Mouse (Mus musculus) macrophage (primary cell): Measurements from ENCODE around the gene Fam3c. TPM values are rescaled to one million over a fixed set of nuclear protein-coding genes. Genes with fewer than 3 reads are reported as not detected.

ENCODE experiments used
- H3K27ac ChIP-seq: fragments of 350-480 bp; formaldehyde crosslinking; 2 replicates; pipeline ENCODE4 v1.9.0; 2021
- H3K36me3 ChIP-seq: fragments of 350-480 bp; formaldehyde crosslinking; 2 replicates; pipeline ENCODE4 v1.9.0; 2021; ENCODE audit errors: inconsistent target
- H3K4me3 ChIP-seq: fragments of 350-480 bp; formaldehyde crosslinking; 2 replicates; pipeline ENCODE4 v1.9.0; 2021; ENCODE audit errors: inconsistent target
- H3K79me2 ChIP-seq: fragments of 350-480 bp; formaldehyde crosslinking; 2 replicates; pipeline ENCODE4 v1.9.0; 2021; ENCODE audit errors: inconsistent target
- WGBS: methylation state at CpG from one replicate; pipeline ENCODE4 v1.1.7; 2026; ENCODE audit warnings: inconsistent platforms; ENCODE audit not compliant: missing documents; 5-methylcytosine and 5-hydroxymethylcytosine counted together
- polyA plus RNA-seq: library from polyadenylated mRNA; stranded (reverse); fragments of 250-400 nt; gene quantifications from 3 replicates; pipeline ENCODE4 v1.2.4, GENCODE M21; 2018; ENCODE audit warnings: inconsistent platforms

Fam3c gene
- polyA plus RNA-seq, 1 experiment from 2014 or later = 155 TPM

GRCm38 (mm10) chr6:22344443-22344842, 11.6 kb downstream of the Fam3c start:
- WGBS = 96% methylated on average over 6 of the region's 6 CpGs
- H3K27ac ChIP-seq = no peak overlapping the region
- H3K4me3 ChIP-seq = no peak overlapping the region
- peaks cover 91% of the 10 kb centered on the region for H3K79me2 ChIP-seq
- H3K36me3 ChIP-seq = peaks cover 19% of the 10 kb centered on the region

- H3K27ac ChIP-seq = no peak overlapping the region
- no peak overlapping the region for H3K4me3 ChIP-seq
- WGBS = 96% methylated on average over 6 of the region's 6 CpGs
- H3K79me2 ChIP-seq = peaks cover 86% of the 10 kb centered on the region
- H3K36me3 ChIP-seq = peaks cover 25% of the 10 kb centered on the region
These were observed 12.3 kb downstream of the Fam3c start for GRCm38 (mm10) chr6:22343706-22344105.

- peaks cover 81% of the 10 kb centered on the region for H3K79me2 ChIP-seq
- peaks cover 29% of the 10 kb centered on the region for H3K36me3 ChIP-seq
- H3K27ac ChIP-seq = no peak overlapping the region
- no peak overlapping the region for H3K4me3 ChIP-seq
- 76% methylated on average over 3 of the region's 3 CpGs for WGBS
These were observed 12.8 kb downstream of the Fam3c start for GRCm38 (mm10) chr6:22343292-22343691.

GRCm38 (mm10) chr6:22340779-22341178, 15.3 kb downstream of the Fam3c start:
- no peak overlapping the region for H3K4me3 ChIP-seq
- peaks cover 67% of the 10 kb centered on the region for H3K79me2 ChIP-seq
- 96% methylated on average over 14 of the region's 14 CpGs for WGBS
- peaks cover 40% of the 10 kb centered on the region for H3K36me3 ChIP-seq
- H3K27ac ChIP-seq = no peak overlapping the region

- no peak overlapping the region for H3K4me3 ChIP-seq
- no peak overlapping the region for H3K27ac ChIP-seq
- peaks cover 59% of the 10 kb centered on the region for H3K79me2 ChIP-seq
- WGBS = 89% methylated on average over 15 of the region's 15 CpGs
- H3K36me3 ChIP-seq = peaks cover 41% of the 10 kb centered on the region
These were observed 16.1 kb downstream of the Fam3c start for GRCm38 (mm10) chr6:22339763-22340542.

- 93% methylated on average over 2 of the region's 2 CpGs for WGBS
- Histone ChIP-seq H3K27ac (no peak overlapping the region), H3K4me3 (no peak overlapping the region), H3K79me2 (peaks cover 10% of the 10 kb centered on the region; the same call in 1 of the 2 replicates), H3K36me3 (peaks cover 36% of the 10 kb centered on the region)
These were observed 23.5 kb downstream of the Fam3c start for GRCm38 (mm10) chr6:22332548-22332947.

- peaks cover 9% of the 10 kb centered on the region; the same call in 1 of the 2 replicates for H3K79me2 ChIP-seq
- WGBS = 97% methylated on average over 13 of the region's 13 CpGs
- H3K4me3 ChIP-seq = no peak overlapping the region
- H3K36me3 ChIP-seq = peaks cover 33% of the 10 kb centered on the region; the same call in 1 of the 2 replicates
- no peak overlapping the region for H3K27ac ChIP-seq
These were observed 25.7 kb downstream of the Fam3c start for GRCm38 (mm10) chr6:22330169-22330960.

GRCm38 (mm10) chr6:22327931-22328330, 28.1 kb downstream of the Fam3c start:
- WGBS = 92% methylated on average over 8 of the region's 8 CpGs
- Histone ChIP-seq H3K4me3 (no peak overlapping the region), H3K27ac (no peak overlapping the region), H3K79me2 (peaks cover 9% of the 10 kb centered on the region; the same call in 1 of the 2 replicates), H3K36me3 (peaks cover 45% of the 10 kb centered on the region)

- Histone ChIP-seq H3K4me3 (no peak overlapping the region), H3K36me3 (peaks cover 49% of the 10 kb centered on the region), H3K79me2 (peaks cover 9% of the 10 kb centered on the region; the same call in 1 of the 2 replicates), H3K27ac (no peak overlapping the region)
- 96% methylated on average over 4 of the region's 4 CpGs for WGBS
These were observed 29.0 kb downstream of the Fam3c start for GRCm38 (mm10) chr6:22327091-22327490.

GRCm38 (mm10) chr6:22326289-22326688, 29.8 kb downstream of the Fam3c start:
- no peak overlapping the region for H3K4me3 ChIP-seq
- H3K27ac ChIP-seq = no peak overlapping the region
- H3K36me3 ChIP-seq = peaks cover 50% of the 10 kb centered on the region
- 100% methylated on average over 4 of the region's 4 CpGs for WGBS
- peaks cover under 1% of the 10 kb centered on the region; the same call in 1 of the 2 replicates for H3K79me2 ChIP-seq

GRCm38 (mm10) chr6:22325364-22326072, 30.5 kb downstream of the Fam3c start:
- Histone ChIP-seq H3K4me3 (no peak overlapping the region), H3K79me2 (no peaks in the 10 kb centered on the region), H3K27ac (no peak overlapping the region), H3K36me3 (peaks cover 57% of the 10 kb centered on the region)
- WGBS = 55% methylated on average over 13 of the region's 13 CpGs

GRCm38 (mm10) chr6:22298059-22298458, 58.0 kb downstream of the Fam3c start:
- Histone ChIP-seq H3K79me2 (no peaks in the 10 kb centered on the region), H3K27ac (no peak overlapping the region), H3K4me3 (no peak overlapping the region), H3K36me3 (no peaks in the 10 kb centered on the region)
- WGBS = 89% methylated on average over 14 of the region's 14 CpGs

- Histone ChIP-seq H3K4me3 (no peak overlapping the region), H3K79me2 (no peaks in the 10 kb centered on the region), H3K36me3 (no peaks in the 10 kb centered on the region), H3K27ac (no peak overlapping the region)
- 93% methylated on average over 6 of the region's 6 CpGs for WGBS
These were observed 59.0 kb downstream of the Fam3c start for GRCm38 (mm10) chr6:22297028-22297427.

GRCm38 (mm10) chr6:22293922-22294321, 62.1 kb downstream of the Fam3c start:
- H3K79me2 ChIP-seq = no peaks in the 10 kb centered on the region
- H3K27ac ChIP-seq = no peak overlapping the region
- H3K36me3 ChIP-seq = no peaks in the 10 kb centered on the region
- no peak overlapping the region for H3K4me3 ChIP-seq
- 84% methylated on average over 3 of the region's 3 CpGs for WGBS
